Mouse (Mus musculus) kidney, embryonic 16.5 days (tissue): ENCODE results near the gene Cdh5. TPM values are rescaled to one million over a fixed set of nuclear protein-coding genes. Genes with fewer than 3 reads are reported as not detected.
A peak's percentile ranks its signal among the peaks of the same experiment; 100 is the strongest.

Experiments
- ATAC-seq: fragments of 200-750 bp; cut with Nextera tagmentation; 2 replicates; pipeline ENCODE4 v1.8.0; 2017; ENCODE audit warnings: moderate TSS enrichment; ENCODE audit not compliant: low FRiP score, low TSS enrichment
- H3K27ac ChIP-seq: fragments of 300-500 bp; sonication (generic); 2 replicates; pipeline ENCODE4 v1.5.1; 2014; ENCODE audit warnings: low read length
- H3K27me3 ChIP-seq: fragments of 300-500 bp; sonication (generic); 2 replicates; pipeline ENCODE4 v1.6.1; 2014; ENCODE audit warnings: low read length, control low read depth, mixed read lengths; ENCODE audit not compliant: insufficient read depth
- H3K36me3 ChIP-seq: fragments of 300-500 bp; sonication (generic); 2 replicates; pipeline ENCODE4 v1.6.1; 2014; ENCODE audit warnings: low read length, control low read depth, mixed read lengths; ENCODE audit not compliant: insufficient read depth
- H3K4me1 ChIP-seq: fragments of 300-500 bp; sonication (generic); 2 replicates; pipeline ENCODE4 v1.6.1; 2014; ENCODE audit warnings: low read length, control low read depth, mixed read lengths; ENCODE audit not compliant: insufficient read depth
- H3K4me2 ChIP-seq: fragments of 300-500 bp; sonication (generic); replicated peaks from 2 replicates; pipeline ENCODE4 v1.6.1; 2014; ENCODE audit warnings: low read depth, low read length
- H3K4me3 ChIP-seq: fragments of 300-500 bp; sonication (generic); 2 replicates; pipeline ENCODE4 v1.5.1; 2014; ENCODE audit warnings: mild to moderate bottlenecking, low read length
- H3K9ac ChIP-seq: fragments of 300-500 bp; sonication (generic); replicated peaks from 2 replicates; pipeline ENCODE4 v1.6.1; 2014; ENCODE audit warnings: low read length
- H3K9me3 ChIP-seq: fragments of 300-500 bp; sonication (generic); 2 replicates; pipeline ENCODE4 v1.6.1; 2016; ENCODE audit warnings: low read length, control low read depth
- WGBS: fragments of 180-500 bp; shearing (Covaris S2); extraction: QIAGEN DNeasy Blood & Tissue Kit; methylation state at CpG from one replicate; pipeline ENCODE4 v1.1.7; 2014; 5-methylcytosine and 5-hydroxymethylcytosine counted together
- polyA plus RNA-seq: library from polyadenylated mRNA; unstranded; fragments of >200 nt; fragmentation: Nextera tagmentation; extraction: Ambion mirVana; gene quantifications from 2 replicates; pipeline ENCODE4 v1.2.1, GENCODE M21; 2015

Gene Cdh5
- polyA plus RNA-seq, 1 experiment from 2014 or later = 38.1 TPM

GRCm38 (mm10) chr8:104131414-104131975, 30.1 kb downstream of the Cdh5 start:
- H3K4me2 ChIP-seq = no peak overlapping the region
- WGBS = 69% methylated on average over 7 of the region's 7 CpGs
- H3K4me1 ChIP-seq = no peaks in the 10 kb centered on the region
- no peak for ATAC-seq
- H3K27ac ChIP-seq = no peak overlapping the region
- no peak overlapping the region for H3K4me3 ChIP-seq
- H3K9ac ChIP-seq = no peak overlapping the region
- no peaks in the 10 kb centered on the region for H3K27me3 ChIP-seq
- H3K36me3 ChIP-seq = no peaks in the 10 kb centered on the region
- H3K9me3 ChIP-seq = no peaks in the 10 kb centered on the region

- H3K9ac ChIP-seq = no peak overlapping the region
- no peak overlapping the region for H3K4me2 ChIP-seq
- no peaks in the 10 kb centered on the region for H3K36me3 ChIP-seq
- H3K27me3 ChIP-seq = no peaks in the 10 kb centered on the region
- no peak overlapping the region for H3K27ac ChIP-seq
- WGBS = 89% methylated on average over 8 of the region's 8 CpGs
- ATAC-seq = no peak
- no peaks in the 10 kb centered on the region for H3K4me1 ChIP-seq
- no peak overlapping the region for H3K4me3 ChIP-seq
- H3K9me3 ChIP-seq = no peaks in the 10 kb centered on the region
Observed at GRCm38 (mm10) chr8:104134521-104134920, 33.1 kb downstream of the Cdh5 start.

GRCm38 (mm10) chr8:104136277-104136676, 34.9 kb downstream of the Cdh5 start:
- WGBS = 96% methylated on average over 3 of the region's 3 CpGs
- Histone ChIP-seq H3K36me3 (no peaks in the 10 kb centered on the region), H3K4me3 (no peak overlapping the region), H3K9ac (no peak overlapping the region), H3K27ac (no peak overlapping the region), H3K27me3 (no peaks in the 10 kb centered on the region), H3K4me2 (no peak overlapping the region), H3K9me3 (no peaks in the 10 kb centered on the region), H3K4me1 (no peaks in the 10 kb centered on the region)
- no peak for ATAC-seq

GRCm38 (mm10) chr8:104137636-104138035, 36.2 kb downstream of the Cdh5 start:
- ATAC-seq = no peak
- Histone ChIP-seq H3K27me3 (no peaks in the 10 kb centered on the region), H3K9ac (no peak overlapping the region), H3K36me3 (no peaks in the 10 kb centered on the region), H3K9me3 (no peaks in the 10 kb centered on the region), H3K4me2 (no peak overlapping the region), H3K4me3 (no peak overlapping the region), H3K4me1 (no peaks in the 10 kb centered on the region), H3K27ac (no peak overlapping the region)
- WGBS = 82% methylated on average over 5 of the region's 5 CpGs

DNA sequence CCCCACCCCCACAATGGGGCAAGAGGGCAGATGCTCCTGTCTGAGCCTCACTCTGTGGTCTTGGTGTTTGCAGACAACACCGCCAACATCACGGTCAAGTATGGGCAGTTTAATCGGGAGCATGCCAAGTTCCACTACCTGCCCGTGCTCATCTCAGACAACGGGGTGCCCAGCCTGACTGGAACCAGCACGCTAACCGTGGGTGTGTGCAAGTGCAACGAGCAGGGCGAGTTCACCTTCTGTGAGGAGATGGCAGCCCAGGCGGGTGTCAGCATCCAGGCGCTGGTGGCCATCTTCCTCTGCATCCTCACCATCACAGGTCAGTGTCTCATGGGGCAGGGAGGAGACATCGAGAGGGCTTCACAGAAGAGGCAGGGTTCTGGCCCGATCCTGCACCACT, 39.2 kb downstream of the Cdh5 start:
- no peaks in the 10 kb centered on the region for H3K36me3 ChIP-seq
- no peaks in the 10 kb centered on the region for H3K9me3 ChIP-seq
- H3K9ac ChIP-seq = no peak overlapping the region
- no peak overlapping the region for H3K4me2 ChIP-seq
- H3K27me3 ChIP-seq = no peaks in the 10 kb centered on the region
- no peak for ATAC-seq
- 86% methylated on average over 13 of the region's 13 CpGs for WGBS
- no peak overlapping the region for H3K4me3 ChIP-seq
- H3K27ac ChIP-seq = no peak overlapping the region
- H3K4me1 ChIP-seq = no peaks in the 10 kb centered on the region

GRCm38 (mm10) chr8:104142415-104142814, 41.0 kb downstream of the Cdh5 start:
- Histone ChIP-seq H3K9me3 (no peaks in the 10 kb centered on the region), H3K36me3 (no peaks in the 10 kb centered on the region), H3K27me3 (no peaks in the 10 kb centered on the region), H3K9ac (no peak overlapping the region), H3K27ac (no peak overlapping the region), H3K4me1 (no peaks in the 10 kb centered on the region), H3K4me2 (no peak overlapping the region), H3K4me3 (no peak overlapping the region)
- no peak for ATAC-seq
- 85% methylated on average over 25 of the region's 25 CpGs for WGBS

- Histone ChIP-seq H3K4me3 (no peak overlapping the region), H3K36me3 (no peaks in the 10 kb centered on the region), H3K27me3 (no peaks in the 10 kb centered on the region), H3K4me1 (no peaks in the 10 kb centered on the region), H3K27ac (no peak overlapping the region), H3K9me3 (no peaks in the 10 kb centered on the region), H3K4me2 (no peak overlapping the region), H3K9ac (no peak overlapping the region)
- WGBS = 58% methylated on average over 4 of the region's 4 CpGs
- ATAC-seq = 0 out of 2 replicates have a peak, but pooled peaks have one; percentile 22
Observed at GRCm38 (mm10) chr8:104143379-104143778, 42.0 kb downstream of the Cdh5 start.

GRCm38 (mm10) chr8:104144434-104145216, 43.2 kb downstream of the Cdh5 start:
- Histone ChIP-seq H3K9ac (no peak overlapping the region), H3K27ac (no peak overlapping the region), H3K4me1 (no peaks in the 10 kb centered on the region), H3K4me3 (no peak overlapping the region), H3K4me2 (no peak overlapping the region), H3K36me3 (no peaks in the 10 kb centered on the region), H3K9me3 (no peaks in the 10 kb centered on the region), H3K27me3 (no peaks in the 10 kb centered on the region)
- ATAC-seq = no peak
- 81% methylated on average over 13 of the region's 13 CpGs for WGBS

DNA sequence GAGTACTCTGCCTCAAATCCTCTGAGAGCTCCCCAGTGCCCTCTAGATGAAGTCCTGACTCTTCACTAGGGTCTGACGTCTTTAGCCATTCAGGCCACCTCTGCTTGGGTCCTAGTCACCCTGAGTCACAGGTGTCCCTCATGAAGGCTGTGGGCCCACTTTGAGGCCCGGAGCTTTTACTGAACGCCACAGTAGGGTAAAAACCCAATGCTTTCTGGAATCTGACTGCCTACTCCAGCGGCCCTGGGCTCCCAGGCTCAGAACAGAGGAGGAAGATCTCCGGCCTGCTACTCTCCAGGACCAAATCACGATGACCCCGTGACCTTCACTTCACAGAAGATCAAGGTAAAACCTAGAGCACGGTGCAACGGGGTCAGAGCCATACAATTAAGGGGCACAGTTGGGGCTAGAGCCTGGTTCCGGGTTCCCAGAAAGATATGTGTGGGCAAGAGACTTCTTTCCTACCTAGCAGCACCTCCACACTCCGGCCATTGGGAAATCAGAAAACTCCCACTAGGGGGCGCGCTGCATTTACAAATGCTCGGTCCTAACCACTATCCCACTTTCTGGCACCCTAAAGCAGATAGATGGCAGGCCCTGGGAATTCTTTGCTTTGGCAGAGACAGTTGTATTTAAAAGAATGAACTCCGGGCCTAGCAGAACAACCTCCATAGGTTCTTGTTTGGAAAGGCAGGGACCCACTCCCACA, 44.7 kb downstream of the Cdh5 start:
- 35% methylated on average over 15 of the region's 15 CpGs for WGBS
- Histone ChIP-seq H3K9ac (no peak overlapping the region), H3K36me3 (no peaks in the 10 kb centered on the region), H3K27ac (no peak overlapping the region), H3K9me3 (no peaks in the 10 kb centered on the region), H3K4me3 (no peak overlapping the region), H3K4me2 (no peak overlapping the region), H3K27me3 (no peaks in the 10 kb centered on the region), H3K4me1 (no peaks in the 10 kb centered on the region)
- peak; percentile 85 for ATAC-seq
